Mouse (Mus musculus) stomach, postnatal 0 days (tissue): Measurements from ENCODE around the gene Rdh7.
"Not testable (repeated sequence)": the region's sequence is repeated elsewhere in the genome, so short reads cannot be mapped to it uniquely, and the experiment has no call there.

Source experiments
- CTCF ChIP-seq: IDR thresholded peaks from 2 replicates; pipeline ENCODE4 v1.5.1; 2016; ENCODE audit warnings: antibody characterized with exemption, low read depth, mild to moderate bottlenecking, moderate library complexity
- EP300 ChIP-seq: optimal IDR thresholded peaks from 2 replicates; pipeline ENCODE3; 2016; ENCODE audit warnings: antibody characterized with exemption

- not testable (repeated sequence) for TF ChIP-seq EP300, CTCF
These were observed 42.7 kb downstream of the Rdh7 start for GRCm38 (mm10) chr10:127845945-127846344.
